Mouse (Mus musculus) heart, embryonic 12.5 days (tissue): Measurements from ENCODE around the gene Txndc9. TPM values are rescaled to one million over a fixed set of nuclear protein-coding genes. Genes with fewer than 3 reads are reported as not detected.

ENCODE experiments used
- ATAC-seq: fragments of 200-750 bp; cut with Nextera tagmentation; 2 replicates; pipeline ENCODE4 v1.8.0; 2017; ENCODE audit warnings: moderate TSS enrichment, moderate library complexity; ENCODE audit not compliant: insufficient number of reproducible peaks, low FRiP score
- H3K27ac ChIP-seq: fragments of 300-500 bp; sonication (generic); 2 replicates; pipeline ENCODE4 v1.5.1; 2016; ENCODE audit warnings: mild to moderate bottlenecking, moderate library complexity; ENCODE audit not compliant: poor library complexity, severe bottlenecking
- H3K27me3 ChIP-seq: fragments of 300-500 bp; sonication (generic); replicated peaks from 2 replicates; pipeline ENCODE4 v1.6.1; 2016; ENCODE audit warnings: mild to moderate bottlenecking, moderate library complexity
- H3K36me3 ChIP-seq: fragments of 300-500 bp; sonication (generic); 2 replicates; pipeline ENCODE4 v1.6.1; 2016; ENCODE audit warnings: mild to moderate bottlenecking, moderate library complexity
- H3K4me1 ChIP-seq: fragments of 300-500 bp; sonication (generic); replicated peaks from 2 replicates; pipeline ENCODE4 v1.6.1; 2016; ENCODE audit warnings: mild to moderate bottlenecking
- H3K4me2 ChIP-seq: fragments of 300-500 bp; sonication (generic); 2 replicates; pipeline ENCODE4 v1.6.1; 2016; ENCODE audit warnings: mild to moderate bottlenecking, moderate library complexity
- H3K4me3 ChIP-seq: fragments of 300-500 bp; sonication (generic); 2 replicates; pipeline ENCODE4 v1.5.1; 2016; ENCODE audit warnings: mild to moderate bottlenecking
- H3K9ac ChIP-seq: fragments of 300-500 bp; sonication (generic); 2 replicates; pipeline ENCODE4 v1.6.1; 2016; ENCODE audit warnings: mild to moderate bottlenecking, moderate library complexity
- H3K9me3 ChIP-seq: fragments of 300-500 bp; sonication (generic); replicated peaks from 2 replicates; pipeline ENCODE4 v1.6.1; 2016; ENCODE audit warnings: mild to moderate bottlenecking, moderate library complexity
- WGBS: fragments of 180-500 bp; shearing (Covaris S2); methylation state at CpG from one replicate; pipeline ENCODE4 v1.1.7; 2016; 5-methylcytosine and 5-hydroxymethylcytosine counted together
- polyA plus RNA-seq: library from polyadenylated mRNA; unstranded; fragments of >200 nt; fragmentation: Nextera tagmentation; extraction: Ambion mirVana; gene quantifications from 2 replicates; pipeline ENCODE4 v1.2.1, GENCODE M21; 2016

The Txndc9 gene
- polyA plus RNA-seq, result 110 and 115 TPM in 2 replicates

DNA sequence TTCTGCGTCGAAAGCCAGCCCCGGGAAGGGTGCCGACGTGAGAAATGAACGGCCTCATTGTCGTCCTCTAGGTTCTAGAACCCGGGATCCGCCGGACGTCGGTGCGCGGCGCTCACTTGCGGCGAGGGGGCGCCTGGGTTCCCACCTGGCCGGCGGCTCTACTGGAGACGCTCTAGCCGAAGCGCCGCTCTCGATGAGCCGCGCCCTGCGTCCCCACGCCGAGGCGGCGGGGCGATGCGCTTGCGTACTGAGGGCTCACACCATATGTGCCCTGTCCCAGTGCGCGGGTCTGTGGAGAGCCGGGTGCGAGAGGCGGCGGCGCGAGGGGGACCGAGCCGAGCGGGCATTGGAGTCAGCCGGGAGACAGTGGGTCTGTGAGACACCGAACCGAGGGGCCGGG is at the start of gene Txndc9, which contains the start of gene Eif5b:
Gene Txndc9 (minus strand): TSS at position 27 of the 400 bp plus-strand sequence.
Gene Eif5b (plus strand): TSS at position 144 of the 400 bp plus-strand sequence.
- peak within 1 kb of the TSS; percentile 96 for H3K9ac ChIP-seq
- peaks cover 26% of the 10 kb centered on the region for H3K36me3 ChIP-seq
- WGBS, result under 1% methylated on average over 50 of the region's 50 CpGs
- peak; percentile 94 for ATAC-seq
- peaks cover 17% of the 10 kb centered on the region for H3K4me1 ChIP-seq
- peak within 1 kb of the TSS; percentile 88 for H3K27ac ChIP-seq
- peak within 1 kb of the TSS; percentile 92 for H3K4me3 ChIP-seq
- peak within 1 kb of the TSS; percentile 90 for H3K4me2 ChIP-seq
- no peaks in the 10 kb centered on the region for H3K27me3 ChIP-seq
- H3K9me3 ChIP-seq, result no peaks in the 10 kb centered on the region

DNA sequence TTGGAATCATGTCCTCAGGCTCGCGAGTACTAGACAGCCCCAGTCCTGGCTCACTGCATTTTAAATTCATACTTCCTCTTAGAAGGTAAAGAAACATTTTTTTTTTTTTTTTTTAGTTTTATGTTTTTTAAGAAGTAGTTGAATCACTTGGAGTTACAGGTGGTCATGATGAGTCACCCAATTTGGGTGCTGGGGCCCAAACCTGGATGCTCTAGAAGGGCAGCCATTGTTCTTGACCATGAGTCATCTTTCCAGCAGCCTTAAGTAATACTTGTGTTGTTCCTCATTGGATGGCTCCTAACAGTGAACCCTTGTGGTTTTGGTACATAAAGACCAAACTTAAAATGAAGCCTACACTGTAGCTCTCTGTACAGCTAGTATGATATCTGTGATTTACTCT is 41.2 kb upstream of the Txndc9 start:
- no peaks in the 10 kb centered on the region for H3K27me3 ChIP-seq
- ATAC-seq, result no peak
- H3K4me3 ChIP-seq, result no peak overlapping the region
- no peaks in the 10 kb centered on the region for H3K9me3 ChIP-seq
- 94% methylated on average over 2 of the region's 2 CpGs for WGBS
- H3K4me1 ChIP-seq, result no peaks in the 10 kb centered on the region
- no peak overlapping the region for H3K27ac ChIP-seq
- peaks cover 67% of the 10 kb centered on the region for H3K36me3 ChIP-seq
- H3K4me2 ChIP-seq, result no peak overlapping the region
- H3K9ac ChIP-seq, result no peak overlapping the region

DNA sequence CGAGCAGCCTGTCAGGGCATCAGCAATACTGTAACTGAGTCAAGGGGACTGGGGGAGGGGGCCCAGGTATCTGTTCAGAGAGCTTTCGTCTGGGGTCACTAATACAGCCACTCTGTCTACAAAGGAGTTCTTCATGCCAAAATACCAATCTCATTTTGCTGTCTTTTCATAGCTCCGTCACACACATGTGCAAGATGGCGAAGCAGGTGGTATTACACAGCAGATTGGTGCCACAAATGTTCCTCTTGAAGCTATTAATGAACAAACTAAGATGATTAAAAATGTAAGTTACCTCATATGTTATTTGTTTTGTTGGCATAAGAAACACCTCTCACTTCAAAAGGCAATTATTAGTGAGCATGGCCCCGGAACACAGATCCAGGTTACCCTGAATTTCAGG is 39.7 kb upstream of the Txndc9 start:
- Histone ChIP-seq H3K27ac (no peak overlapping the region), H3K9me3 (no peaks in the 10 kb centered on the region), H3K4me3 (no peak overlapping the region), H3K4me2 (no peak overlapping the region), H3K27me3 (no peaks in the 10 kb centered on the region), H3K4me1 (no peaks in the 10 kb centered on the region), H3K9ac (no peak overlapping the region), H3K36me3 (peaks cover 75% of the 10 kb centered on the region)
- WGBS, result 85% methylated on average over 5 of the region's 5 CpGs
- no peak for ATAC-seq

DNA sequence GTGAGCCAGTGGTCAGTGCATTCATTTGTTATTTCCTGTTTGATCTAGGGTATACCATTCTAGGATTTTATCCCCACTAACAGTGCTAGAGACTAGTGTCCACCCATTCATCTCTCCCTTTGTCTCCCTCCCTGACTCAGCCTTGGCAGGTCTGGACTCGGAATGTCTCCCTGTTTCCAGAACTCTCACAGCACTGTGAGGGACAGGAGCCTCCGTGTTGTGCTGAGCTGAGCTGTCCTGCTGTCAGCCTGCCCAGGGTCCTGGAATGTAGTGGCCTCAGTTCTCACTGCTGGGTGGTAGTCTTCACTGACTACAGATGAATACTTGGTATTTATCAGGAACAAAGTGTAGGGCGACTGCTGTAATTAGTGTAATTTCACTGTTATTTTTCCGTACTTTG is 37.8 kb upstream of the Txndc9 start:
- 83% methylated on average over 4 of the region's 4 CpGs for WGBS
- H3K36me3 ChIP-seq, result peaks cover 70% of the 10 kb centered on the region

DNA sequence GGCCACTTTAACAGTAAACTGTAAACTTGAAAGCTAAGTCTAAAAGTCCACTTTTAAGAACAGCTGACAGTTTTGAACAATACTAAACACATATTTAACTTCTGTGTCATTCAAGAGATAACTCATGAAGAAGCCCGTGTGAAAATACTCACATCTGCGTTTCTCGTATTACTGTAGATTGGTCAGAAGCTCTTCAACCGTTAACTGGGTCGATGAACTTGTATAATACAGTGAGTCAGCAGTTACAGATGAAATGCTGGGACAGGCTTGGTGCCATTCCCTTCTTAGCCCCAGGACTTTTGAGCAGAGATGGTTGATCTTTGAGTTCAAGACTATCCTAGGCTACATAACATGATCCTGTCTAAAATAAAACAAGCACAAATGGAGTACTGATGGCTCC is 33.7 kb upstream of the Txndc9 start:
- no peak for ATAC-seq
- Histone ChIP-seq H3K9ac (no peak overlapping the region), H3K4me2 (no peak overlapping the region), H3K4me3 (no peak overlapping the region), H3K4me1 (no peaks in the 10 kb centered on the region), H3K27me3 (no peaks in the 10 kb centered on the region), H3K27ac (no peak overlapping the region), H3K9me3 (no peaks in the 10 kb centered on the region), H3K36me3 (peaks cover 50% of the 10 kb centered on the region)
- WGBS, result 92% methylated on average over 5 of the region's 5 CpGs

More for the DNA sequence above, 37.8 kb upstream of the Txndc9 start:
- H3K27ac ChIP-seq, result no peak overlapping the region
- no peaks in the 10 kb centered on the region for H3K4me1 ChIP-seq
- H3K9me3 ChIP-seq, result no peaks in the 10 kb centered on the region
- ATAC-seq, result no peak
- H3K27me3 ChIP-seq, result no peaks in the 10 kb centered on the region
- H3K9ac ChIP-seq, result no peak overlapping the region
- H3K4me2 ChIP-seq, result no peak overlapping the region
- H3K4me3 ChIP-seq, result no peak overlapping the region

DNA sequence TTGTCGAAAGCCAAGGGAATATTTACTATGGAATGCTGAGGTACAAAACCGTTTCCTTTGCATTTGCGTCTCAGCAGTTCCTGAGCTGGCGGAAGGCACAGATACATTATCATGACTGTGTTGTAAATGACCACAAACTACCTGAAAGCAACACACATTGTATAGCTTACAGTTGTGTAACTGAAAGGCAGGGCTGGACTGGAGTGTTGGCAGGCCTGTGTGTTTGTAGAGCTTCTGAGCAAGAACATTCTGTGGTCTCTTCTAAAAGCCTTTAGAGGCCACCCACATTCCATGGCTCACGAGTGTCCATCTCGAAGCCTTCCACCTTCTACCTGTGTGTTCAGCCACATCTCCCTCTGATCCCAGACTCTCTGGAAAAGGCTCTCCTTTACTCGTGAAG is 29.6 kb upstream of the Txndc9 start:
- H3K9ac ChIP-seq, result no peak overlapping the region
- no peak overlapping the region for H3K27ac ChIP-seq
- H3K4me1 ChIP-seq, result no peaks in the 10 kb centered on the region
- H3K27me3 ChIP-seq, result no peaks in the 10 kb centered on the region
- H3K4me3 ChIP-seq, result no peak overlapping the region
- H3K36me3 ChIP-seq, result peaks cover 49% of the 10 kb centered on the region
- WGBS, result 90% methylated on average over 7 of the region's 7 CpGs
- no peak for ATAC-seq
- no peaks in the 10 kb centered on the region for H3K9me3 ChIP-seq
- H3K4me2 ChIP-seq, result no peak overlapping the region

DNA sequence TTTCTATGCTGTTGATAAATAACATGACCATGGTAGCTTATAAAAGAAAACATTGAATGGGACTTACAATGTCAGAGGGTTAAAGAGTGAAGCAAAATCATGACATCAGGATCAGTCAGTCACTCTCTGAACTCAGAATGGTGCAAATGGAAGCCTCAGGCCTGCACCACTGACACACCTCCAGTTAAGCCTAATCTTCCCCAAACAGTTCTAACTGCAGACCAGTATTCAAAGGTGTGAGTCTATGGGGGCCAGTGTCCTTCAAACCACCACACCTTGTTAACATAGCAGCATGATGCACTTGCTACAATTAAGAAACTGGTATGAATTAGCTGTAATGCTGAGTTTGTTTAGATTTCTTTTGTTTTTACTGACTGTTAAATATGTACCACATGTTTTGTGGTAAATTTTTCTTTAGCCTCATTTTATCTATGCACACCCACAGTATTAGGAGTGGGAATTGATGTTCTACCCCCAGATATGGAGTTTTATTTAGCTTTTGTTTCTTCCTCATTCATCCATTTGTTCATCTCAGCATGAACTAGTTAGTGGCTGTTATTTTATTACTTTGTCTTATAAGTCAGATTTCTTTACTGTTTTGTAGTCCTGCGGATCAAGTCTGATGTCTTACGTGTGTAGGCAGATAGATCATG is 17.0 kb upstream of the Txndc9 start:
- no peak overlapping the region for H3K27ac ChIP-seq
- 95% methylated on average over 2 of the region's 2 CpGs for WGBS
- H3K4me3 ChIP-seq, result no peak overlapping the region
- no peak overlapping the region for H3K9ac ChIP-seq
- H3K4me2 ChIP-seq, result no peak overlapping the region
- peaks cover 20% of the 10 kb centered on the region for H3K36me3 ChIP-seq
- H3K27me3 ChIP-seq, result no peaks in the 10 kb centered on the region
- peaks cover 15% of the 10 kb centered on the region for H3K4me1 ChIP-seq
- no peak for ATAC-seq
- no peaks in the 10 kb centered on the region for H3K9me3 ChIP-seq

DNA sequence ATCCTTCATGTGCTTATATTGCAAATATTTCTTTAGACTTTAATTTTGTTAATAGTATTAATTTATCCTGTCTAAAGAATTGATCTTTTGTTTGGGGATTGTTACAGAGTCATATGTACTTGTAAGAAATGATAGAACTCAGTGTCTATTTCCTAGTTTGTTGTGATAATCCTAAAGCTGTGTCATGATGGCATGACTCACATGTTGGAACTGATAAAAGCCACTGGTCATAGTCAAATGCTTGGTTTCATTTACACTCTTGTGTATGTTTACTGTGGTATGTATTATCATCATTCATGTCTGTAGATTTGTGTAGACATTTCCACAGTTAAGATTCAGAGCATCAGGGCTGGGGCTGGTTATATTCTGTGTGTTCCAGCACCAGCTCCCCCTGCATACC is 14.8 kb upstream of the Txndc9 start:
- ATAC-seq, result peak; percentile 72
- Histone ChIP-seq H3K9me3 (no peaks in the 10 kb centered on the region), H3K9ac (no peak overlapping the region), H3K4me1 (peaks cover 23% of the 10 kb centered on the region), H3K27me3 (no peaks in the 10 kb centered on the region), H3K4me3 (no peak overlapping the region), H3K27ac (peak overlapping the region; percentile 66; the same call in 1 of the 2 replicates), H3K36me3 (no peaks in the 10 kb centered on the region), H3K4me2 (no peak overlapping the region)

DNA sequence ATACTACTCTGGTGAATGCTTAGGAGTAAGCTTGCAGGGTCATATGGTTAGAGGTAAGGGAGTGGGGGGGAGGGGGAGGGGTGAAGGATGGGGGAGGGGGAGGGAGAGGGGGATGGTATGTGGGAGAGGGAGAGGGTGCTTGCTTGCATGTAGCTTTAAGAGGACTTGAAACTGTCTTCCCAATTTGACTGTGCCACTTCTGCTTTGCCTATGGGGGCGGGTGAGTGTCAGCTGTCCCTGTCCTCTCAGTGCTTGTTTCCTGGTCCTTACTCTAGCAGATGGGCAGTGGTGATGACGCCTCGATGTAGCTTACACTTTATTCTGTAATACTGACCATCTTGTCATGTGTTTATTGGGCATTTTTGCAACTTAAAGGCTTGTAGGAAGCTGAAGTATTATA is 14.4 kb upstream of the Txndc9 start:
- Histone ChIP-seq H3K4me2 (0 out of 2 replicates have a peak overlapping the region, but pooled peaks have one; percentile 4), H3K4me3 (no peak overlapping the region), H3K9ac (no peak overlapping the region), H3K27ac (peak overlapping the region; percentile 68), H3K4me1 (peaks cover 23% of the 10 kb centered on the region), H3K9me3 (no peaks in the 10 kb centered on the region), H3K27me3 (no peaks in the 10 kb centered on the region), H3K36me3 (no peaks in the 10 kb centered on the region)
- WGBS, result 75% methylated on average over 3 of the region's 3 CpGs
- peak; percentile 34; the same call in 1 of the 2 replicates for ATAC-seq

DNA sequence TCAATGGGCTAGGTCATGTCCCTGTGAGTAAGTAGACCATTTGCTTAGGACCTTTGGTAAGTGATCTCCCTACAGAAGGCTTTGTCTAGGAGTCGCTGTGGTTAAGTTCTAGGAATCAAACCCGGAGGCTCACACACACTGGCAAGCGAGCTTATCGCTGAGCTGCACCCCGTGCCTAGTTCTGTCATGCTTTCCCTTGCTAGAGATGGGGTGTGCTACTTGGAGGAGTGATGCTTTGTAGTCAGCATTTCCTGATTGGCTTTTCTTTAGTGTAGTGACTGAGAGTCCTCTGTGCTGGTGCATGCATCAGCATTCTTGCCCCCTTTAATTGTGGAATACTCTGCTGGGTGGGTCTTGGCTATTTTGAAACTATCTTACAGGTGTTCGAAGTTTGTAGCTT is 14.0 kb upstream of the Txndc9 start:
- Histone ChIP-seq H3K4me1 (peaks cover 23% of the 10 kb centered on the region), H3K27ac (peak overlapping the region; percentile 68; the same call in 1 of the 2 replicates), H3K36me3 (no peaks in the 10 kb centered on the region), H3K27me3 (no peaks in the 10 kb centered on the region), H3K4me2 (no peak overlapping the region), H3K9me3 (no peaks in the 10 kb centered on the region), H3K9ac (no peak overlapping the region; the same call in 1 of the 2 replicates), H3K4me3 (no peak overlapping the region)
- peak; percentile 91 for ATAC-seq
- 65% methylated on average over 6 of the region's 6 CpGs for WGBS

DNA sequence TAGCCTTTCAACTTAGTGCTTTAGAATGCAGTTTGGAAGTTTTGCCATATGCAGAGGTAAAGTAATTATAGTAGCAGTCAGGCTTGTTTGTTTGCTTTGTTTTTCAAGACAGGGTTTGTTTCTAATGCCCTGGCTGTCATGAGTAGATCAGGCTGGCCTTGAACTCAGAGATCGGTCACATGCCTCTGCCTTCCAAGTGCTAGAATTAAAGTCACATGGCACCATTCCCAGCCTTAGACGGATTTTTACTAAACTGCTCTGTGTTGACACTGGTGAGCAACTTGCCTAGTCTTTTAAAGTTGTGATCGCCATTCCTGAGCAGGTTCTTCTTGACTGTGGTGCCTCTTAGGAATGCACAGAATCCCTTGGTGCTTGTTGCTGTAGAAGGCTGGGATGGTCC is 9.0 kb upstream of the Txndc9 start:
- Histone ChIP-seq H3K36me3 (no peaks in the 10 kb centered on the region), H3K27ac (no peak overlapping the region), H3K4me3 (no peak overlapping the region), H3K4me1 (peaks cover 18% of the 10 kb centered on the region; the same call in 1 of the 2 replicates), H3K4me2 (no peak overlapping the region), H3K9ac (no peak overlapping the region), H3K27me3 (no peaks in the 10 kb centered on the region), H3K9me3 (no peaks in the 10 kb centered on the region)
- 80% methylated on average over 3 of the region's 3 CpGs for WGBS
- no peak for ATAC-seq

DNA sequence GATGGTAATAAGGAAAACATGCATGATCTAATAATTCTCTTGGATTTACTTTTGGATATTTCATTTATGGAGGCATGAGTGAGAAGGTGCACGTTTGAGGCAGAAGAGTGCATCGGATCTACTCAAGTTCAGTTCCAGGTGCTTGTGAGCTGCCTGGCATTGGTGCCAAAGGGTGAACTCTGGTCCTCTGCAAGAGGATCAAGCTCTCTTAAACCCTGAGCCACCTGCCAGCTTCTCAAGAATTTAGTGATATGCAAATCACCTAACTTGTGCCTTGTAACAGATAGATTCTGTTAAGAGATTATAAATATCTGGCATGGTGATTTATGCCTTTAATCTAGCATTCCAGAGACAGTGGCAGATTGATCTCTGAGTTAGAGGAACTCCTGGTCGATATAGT is 5.4 kb upstream of the Txndc9 start:
- H3K9ac ChIP-seq, result no peak overlapping the region
- no peaks in the 10 kb centered on the region for H3K9me3 ChIP-seq
- ATAC-seq, result no peak
- H3K36me3 ChIP-seq, result no peaks in the 10 kb centered on the region
- H3K27me3 ChIP-seq, result no peaks in the 10 kb centered on the region
- H3K27ac ChIP-seq, result no peak overlapping the region
- no peak overlapping the region for H3K4me3 ChIP-seq
- 85% methylated on average over 3 of the region's 3 CpGs for WGBS
- no peak overlapping the region for H3K4me2 ChIP-seq
- peaks cover 10% of the 10 kb centered on the region for H3K4me1 ChIP-seq
